Mouse (Mus musculus) cerebellum, postnatal 36 days (tissue): ENCODE measurements at regions not wholly inside any gene's neighbourhood (a gene's known extent, or its start where the extent isn't known, plus 50 kb on each side); places are given as distances from the start of the nearest gene placed in this dataset.

Experiments used
- DNase-seq, 2 experiments: peaks; one replicate each; pipeline ENCODE4 v3.0.0; 2021 to 2022; ENCODE audit warnings: mixed read lengths in 2 of 2

- DNase-seq = no peak
Measured at GRCm38 (mm10) chr2:57185151-57185550, 52.3 kb upstream of the Gpd2 start.

- peak; percentile 5 to 23 for DNase-seq
Measured at GRCm38 (mm10) chr2:57183108-57183507, 54.3 kb upstream of the Gpd2 start.

- DNase-seq = peak; percentile 96 to 99
Measured at GRCm38 (mm10) chr2:57181692-57182541, 55.5 kb upstream of the Gpd2 start.

- no peak for DNase-seq
Measured at GRCm38 (mm10) chr2:57181350-57181691, 56.1 kb upstream of the Gpd2 start.

GRCm38 (mm10) chr2:57178056-57178455, 54.3 kb upstream of the Nr4a2 start:
- no peak for DNase-seq

GRCm38 (mm10) chr2:57176547-57176946, 52.7 kb upstream of the Nr4a2 start:
- no peak for DNase-seq

- DNase-seq = no peak
Measured at GRCm38 (mm10) chr2:57175219-57175618, 51.4 kb upstream of the Nr4a2 start.
